Mouse (Mus musculus) liver, embryonic 16.5 days (tissue): ENCODE results near the gene Fam13a. TPM values are rescaled to one million over a fixed set of nuclear protein-coding genes. Genes with fewer than 3 reads are reported as not detected.

Source experiments
- ATAC-seq: fragments of 200-750 bp; cut with Nextera tagmentation; 2 replicates; pipeline ENCODE4 v1.8.0; 2017; ENCODE audit warnings: low read depth, mild to moderate bottlenecking, moderate number of reproducible peaks, moderate library complexity
- H3K27ac ChIP-seq: fragments of 300-500 bp; sonication (generic); 2 replicates; pipeline ENCODE4 v1.5.1; 2014; ENCODE audit warnings: mild to moderate bottlenecking, low read length
- H3K27me3 ChIP-seq: fragments of 300-500 bp; sonication (generic); 2 replicates; pipeline ENCODE4 v1.6.1; 2014; ENCODE audit warnings: low read depth, low read length, mixed read lengths; ENCODE audit not compliant: control insufficient read depth, insufficient read depth
- H3K36me3 ChIP-seq: fragments of 300-500 bp; sonication (generic); 2 replicates; pipeline ENCODE4 v1.6.1; 2014; ENCODE audit warnings: mild to moderate bottlenecking; ENCODE audit not compliant: control insufficient read depth, insufficient read depth
- H3K4me1 ChIP-seq: fragments of 300-500 bp; sonication (generic); 2 replicates; pipeline ENCODE4 v1.6.1; 2014; ENCODE audit warnings: low read depth, low read length, mixed read lengths; ENCODE audit not compliant: control insufficient read depth
- H3K4me2 ChIP-seq: fragments of 300-500 bp; sonication (generic); 2 replicates; pipeline ENCODE4 v1.6.1; 2014; ENCODE audit warnings: low read depth, low read length, mixed read lengths
- H3K4me3 ChIP-seq: fragments of 300-500 bp; sonication (generic); 2 replicates; pipeline ENCODE4 v1.5.1; 2014; ENCODE audit warnings: low read depth, mild to moderate bottlenecking, low read length
- H3K9ac ChIP-seq: fragments of 300-500 bp; sonication (generic); 2 replicates; pipeline ENCODE4 v1.6.1; 2014; ENCODE audit warnings: low read depth, low read length
- H3K9me3 ChIP-seq: fragments of 300-500 bp; sonication (generic); replicated peaks from 2 replicates; pipeline ENCODE4 v1.6.1; 2016; ENCODE audit warnings: low read length; ENCODE audit not compliant: control insufficient read depth
- WGBS: fragments of 180-500 bp; shearing (Covaris S2); extraction: QIAGEN DNeasy Blood & Tissue Kit; methylation state at CpG from one replicate; pipeline ENCODE4 v1.1.7; 2014; ENCODE audit not compliant: insufficient replicate concordance; 5-methylcytosine and 5-hydroxymethylcytosine counted together
- polyA plus RNA-seq: library from polyadenylated mRNA; unstranded; fragments of >200 nt; fragmentation: Nextera tagmentation; extraction: Ambion mirVana; gene quantifications from 2 replicates; pipeline ENCODE4 v1.2.1, GENCODE M21; 2015

Fam13a gene
- polyA plus RNA-seq, 1 experiment from 2014 or later = 4.8 TPM

GRCm38 (mm10) chr6:58899076-58899475 is 125.3 kb downstream of the Fam13a start:
- Histone ChIP-seq H3K27me3 (no peaks in the 10 kb centered on the region), H3K4me1 (no peaks in the 10 kb centered on the region), H3K9ac (no peak overlapping the region), H3K9me3 (no peaks in the 10 kb centered on the region), H3K27ac (no peak overlapping the region), H3K4me2 (no peak overlapping the region), H3K4me3 (no peak overlapping the region), H3K36me3 (no peaks in the 10 kb centered on the region)
- WGBS = 69% methylated on average over 3 of the region's 3 CpGs
- no peak for ATAC-seq

GRCm38 (mm10) chr6:58896648-58897047 is 127.7 kb downstream of the Fam13a start:
- 60% methylated on average over 3 of the region's 3 CpGs for WGBS
- Histone ChIP-seq H3K4me1 (no peaks in the 10 kb centered on the region), H3K9ac (no peak overlapping the region), H3K4me3 (no peak overlapping the region), H3K9me3 (no peaks in the 10 kb centered on the region), H3K36me3 (no peaks in the 10 kb centered on the region), H3K27me3 (no peaks in the 10 kb centered on the region), H3K27ac (no peak overlapping the region), H3K4me2 (no peak overlapping the region)
- ATAC-seq = no peak

- 66% methylated on average over 4 of the region's 4 CpGs for WGBS
- Histone ChIP-seq H3K4me1 (no peaks in the 10 kb centered on the region), H3K27ac (no peak overlapping the region), H3K9ac (no peak overlapping the region), H3K36me3 (no peaks in the 10 kb centered on the region), H3K9me3 (no peaks in the 10 kb centered on the region), H3K4me2 (no peak overlapping the region), H3K27me3 (no peaks in the 10 kb centered on the region), H3K4me3 (no peak overlapping the region)
- no peak for ATAC-seq
Measured at GRCm38 (mm10) chr6:58894994-58895393, 129.4 kb downstream of the Fam13a start.

GRCm38 (mm10) chr6:58893307-58893706 is 131.0 kb downstream of the Fam13a start:
- H3K9me3 ChIP-seq = no peaks in the 10 kb centered on the region
- no peaks in the 10 kb centered on the region for H3K4me1 ChIP-seq
- no peaks in the 10 kb centered on the region for H3K36me3 ChIP-seq
- no peak overlapping the region for H3K4me2 ChIP-seq
- no peak overlapping the region for H3K9ac ChIP-seq
- WGBS = 29% methylated on average over 6 of the region's 6 CpGs
- no peak for ATAC-seq
- no peaks in the 10 kb centered on the region for H3K27me3 ChIP-seq
- no peak overlapping the region for H3K4me3 ChIP-seq
- no peak overlapping the region for H3K27ac ChIP-seq

- 35% methylated on average over 3 of the region's 3 CpGs for WGBS
- ATAC-seq = no peak
- Histone ChIP-seq H3K36me3 (no peaks in the 10 kb centered on the region), H3K9ac (no peak overlapping the region), H3K27ac (no peak overlapping the region), H3K4me3 (no peak overlapping the region), H3K27me3 (no peaks in the 10 kb centered on the region), H3K9me3 (no peaks in the 10 kb centered on the region), H3K4me2 (no peak overlapping the region), H3K4me1 (no peaks in the 10 kb centered on the region)
Measured at GRCm38 (mm10) chr6:58889917-58890316, 134.4 kb downstream of the Fam13a start.

- H3K4me1 ChIP-seq = no peaks in the 10 kb centered on the region
- no peak overlapping the region for H3K27ac ChIP-seq
- H3K4me3 ChIP-seq = no peak overlapping the region
- H3K36me3 ChIP-seq = no peaks in the 10 kb centered on the region
- H3K9me3 ChIP-seq = no peaks in the 10 kb centered on the region
- H3K4me2 ChIP-seq = no peak overlapping the region
- 45% methylated on average over 6 of the region's 6 CpGs for WGBS
- no peaks in the 10 kb centered on the region for H3K27me3 ChIP-seq
- ATAC-seq = no peak
- no peak overlapping the region for H3K9ac ChIP-seq
Measured at GRCm38 (mm10) chr6:58882271-58882670, 142.1 kb downstream of the Fam13a start.

Other genes starting within 250 kb of the Fam13a start
- 2.8 and 3.7 TPM in 2 replicates for gene Herc3, start 193.1 kb downstream of the Fam13a start, polyA plus RNA-seq
- gene Nap1l5, start 117.5 kb downstream of the Fam13a start, polyA plus RNA-seq = 0.13 and 0.21 TPM in 2 replicates
- 3.3 and 3.5 TPM in 2 replicates for gene Tigd2, start 184.3 kb upstream of the Fam13a start, polyA plus RNA-seq